Mouse (Mus musculus): ENCODE measurements around the gene Rac2. TPM values are rescaled to one million over a fixed set of nuclear protein-coding genes. Genes with fewer than 3 reads are reported as not detected.
A peak's percentile ranks its signal among the peaks of the same experiment; 100 is the strongest.

Gene Rac2
- polyA plus RNA-seq, 1 experiment from 2014 or later: 7.6 TPM

- no peak for ATAC-seq (ENCODE audit: low FRiP score, low TSS enrichment)
- 57% methylated on average over 11 of the region's 11 CpGs for WGBS
- Histone ChIP-seq H3K36me3 (ENCODE audit: control insufficient read depth, insufficient read depth, low read length) (no peaks in the 10 kb centered on the region), H3K9me3 (ENCODE audit: control insufficient read depth, low read length) (no peaks in the 10 kb centered on the region), H3K4me1 (ENCODE audit: control insufficient read depth, insufficient read depth, low read length) (peaks cover 14% of the 10 kb centered on the region; the same call in 1 of the 2 replicates), H3K27me3 (ENCODE audit: control insufficient read depth, insufficient read depth, low read length) (no peaks in the 10 kb centered on the region), H3K4me2 (replicated peaks; ENCODE audit: low read depth, low read length) (no peak overlapping the region), H3K9ac (ENCODE audit: low read depth, low read length) (no peak overlapping the region), H3K27ac (ENCODE audit: low read depth, low read length) (no peak overlapping the region), H3K4me3 (ENCODE audit: low read length) (no peak overlapping the region)
Measured at GRCm38 (mm10) chr15:78559141-78559979, 13.2 kb downstream of the Rac2 start.

- peaks cover 3% of the 10 kb centered on the region for H3K9me3 ChIP-seq (ENCODE audit: control insufficient read depth, low read length)
- 67% methylated on average over 10 of the region's 10 CpGs for WGBS
- H3K9ac ChIP-seq (ENCODE audit: low read depth, low read length): no peak overlapping the region
- no peak overlapping the region for H3K4me3 ChIP-seq (ENCODE audit: low read length)
- no peak overlapping the region for H3K4me2 ChIP-seq (replicated peaks; ENCODE audit: low read depth, low read length)
- no peaks in the 10 kb centered on the region for H3K27me3 ChIP-seq (ENCODE audit: control insufficient read depth, insufficient read depth, low read length)
- H3K4me1 ChIP-seq (ENCODE audit: control insufficient read depth, insufficient read depth, low read length): peaks cover 14% of the 10 kb centered on the region; the same call in 1 of the 2 replicates
- H3K27ac ChIP-seq (ENCODE audit: low read depth, low read length): no peak overlapping the region
- no peaks in the 10 kb centered on the region for H3K36me3 ChIP-seq (ENCODE audit: control insufficient read depth, insufficient read depth, low read length)
- ATAC-seq (ENCODE audit: low FRiP score, low TSS enrichment): no peak; the same call in 1 of the 2 replicates
Measured at GRCm38 (mm10) chr15:78557693-78558535, 14.7 kb downstream of the Rac2 start.

- Histone ChIP-seq H3K27ac (ENCODE audit: low read depth, low read length) (no peak overlapping the region), H3K9ac (ENCODE audit: low read depth, low read length) (no peak overlapping the region), H3K4me3 (ENCODE audit: low read length) (peak overlapping the region; percentile 6; the same call in 1 of the 2 replicates), H3K36me3 (ENCODE audit: control insufficient read depth, insufficient read depth, low read length) (no peaks in the 10 kb centered on the region), H3K4me2 (replicated peaks; ENCODE audit: low read depth, low read length) (peak overlapping the region; percentile 24; the same call in 1 of the 2 replicates), H3K4me1 (ENCODE audit: control insufficient read depth, insufficient read depth, low read length) (peaks cover 13% of the 10 kb centered on the region; the same call in 1 of the 2 replicates), H3K9me3 (ENCODE audit: control insufficient read depth, low read length) (peaks cover 9% of the 10 kb centered on the region), H3K27me3 (ENCODE audit: control insufficient read depth, insufficient read depth, low read length) (no peaks in the 10 kb centered on the region)
- no peak for ATAC-seq (ENCODE audit: low FRiP score, low TSS enrichment)
- 63% methylated on average over 25 of the region's 25 CpGs for WGBS
Measured at GRCm38 (mm10) chr15:78554545-78555313, 17.9 kb downstream of the Rac2 start.

- WGBS: 67% methylated on average over 4 of the region's 4 CpGs
- H3K27ac ChIP-seq (ENCODE audit: low read depth, low read length): no peak overlapping the region
Measured at GRCm38 (mm10) chr15:78549189-78549734, 23.3 kb downstream of the Rac2 start.

GRCm38 (mm10) chr15:78548711-78549110 is 23.9 kb downstream of the Rac2 start:
- Histone ChIP-seq H3K27me3 (ENCODE audit: control insufficient read depth, insufficient read depth, low read length) (0 out of 2 replicates have a peak, but pooled peaks cover 5% of the 10 kb centered on the region), H3K4me2 (replicated peaks; ENCODE audit: low read depth, low read length) (no peak overlapping the region), H3K36me3 (ENCODE audit: control insufficient read depth, insufficient read depth, low read length) (no peaks in the 10 kb centered on the region), H3K4me1 (ENCODE audit: control insufficient read depth, insufficient read depth, low read length) (no peaks in the 10 kb centered on the region; the same call in 1 of the 2 replicates), H3K4me3 (ENCODE audit: low read length) (no peak overlapping the region), H3K9me3 (ENCODE audit: control insufficient read depth, low read length) (peaks cover 9% of the 10 kb centered on the region), H3K27ac (ENCODE audit: low read depth, low read length) (no peak overlapping the region), H3K9ac (ENCODE audit: low read depth, low read length) (no peak overlapping the region)
- ATAC-seq (ENCODE audit: low FRiP score, low TSS enrichment): no peak
- 58% methylated on average over 8 of the region's 8 CpGs for WGBS

More at GRCm38 (mm10) chr15:78549189-78549734, 23.3 kb downstream of the Rac2 start:
- peak; percentile 41; the same call in 1 of the 2 replicates for ATAC-seq (ENCODE audit: low FRiP score, low TSS enrichment)
- Histone ChIP-seq H3K4me1 (ENCODE audit: control insufficient read depth, insufficient read depth, low read length) (no peaks in the 10 kb centered on the region; the same call in 1 of the 2 replicates), H3K9me3 (ENCODE audit: control insufficient read depth, low read length) (peaks cover 9% of the 10 kb centered on the region), H3K36me3 (ENCODE audit: control insufficient read depth, insufficient read depth, low read length) (no peaks in the 10 kb centered on the region), H3K9ac (ENCODE audit: low read depth, low read length) (no peak overlapping the region), H3K27me3 (ENCODE audit: control insufficient read depth, insufficient read depth, low read length) (0 out of 2 replicates have a peak, but pooled peaks cover 5% of the 10 kb centered on the region), H3K4me3 (ENCODE audit: low read length) (no peak overlapping the region), H3K4me2 (replicated peaks; ENCODE audit: low read depth, low read length) (no peak overlapping the region)

DNA sequence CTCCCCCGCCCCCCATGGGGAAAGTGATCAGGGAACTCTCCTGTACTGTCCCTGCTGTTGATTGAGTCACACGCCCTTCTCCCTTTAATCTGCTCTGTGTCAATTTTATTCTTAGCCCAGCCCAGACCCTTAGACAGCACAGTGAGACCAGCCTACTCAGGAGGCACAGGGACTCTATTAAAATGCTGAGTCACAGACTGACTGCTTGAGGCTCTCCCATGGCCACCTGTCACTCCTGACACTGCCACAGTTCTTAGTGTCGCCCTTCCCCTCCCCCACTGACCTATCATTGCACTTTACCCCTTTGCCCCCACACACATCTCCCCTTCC is 24.3 kb downstream of the Rac2 start:
- Histone ChIP-seq H3K27ac (ENCODE audit: low read depth, low read length) (no peak overlapping the region), H3K9me3 (ENCODE audit: control insufficient read depth, low read length) (peaks cover 9% of the 10 kb centered on the region), H3K4me1 (ENCODE audit: control insufficient read depth, insufficient read depth, low read length) (no peaks in the 10 kb centered on the region; the same call in 1 of the 2 replicates), H3K9ac (ENCODE audit: low read depth, low read length) (no peak overlapping the region), H3K36me3 (ENCODE audit: control insufficient read depth, insufficient read depth, low read length) (no peaks in the 10 kb centered on the region), H3K27me3 (ENCODE audit: control insufficient read depth, insufficient read depth, low read length) (0 out of 2 replicates have a peak, but pooled peaks cover 5% of the 10 kb centered on the region), H3K4me2 (replicated peaks; ENCODE audit: low read depth, low read length) (no peak overlapping the region), H3K4me3 (ENCODE audit: low read length) (no peak overlapping the region)
- WGBS: 17% methylated on average over 3 of the region's 3 CpGs
- no peak for ATAC-seq (ENCODE audit: low FRiP score, low TSS enrichment)

DNA sequence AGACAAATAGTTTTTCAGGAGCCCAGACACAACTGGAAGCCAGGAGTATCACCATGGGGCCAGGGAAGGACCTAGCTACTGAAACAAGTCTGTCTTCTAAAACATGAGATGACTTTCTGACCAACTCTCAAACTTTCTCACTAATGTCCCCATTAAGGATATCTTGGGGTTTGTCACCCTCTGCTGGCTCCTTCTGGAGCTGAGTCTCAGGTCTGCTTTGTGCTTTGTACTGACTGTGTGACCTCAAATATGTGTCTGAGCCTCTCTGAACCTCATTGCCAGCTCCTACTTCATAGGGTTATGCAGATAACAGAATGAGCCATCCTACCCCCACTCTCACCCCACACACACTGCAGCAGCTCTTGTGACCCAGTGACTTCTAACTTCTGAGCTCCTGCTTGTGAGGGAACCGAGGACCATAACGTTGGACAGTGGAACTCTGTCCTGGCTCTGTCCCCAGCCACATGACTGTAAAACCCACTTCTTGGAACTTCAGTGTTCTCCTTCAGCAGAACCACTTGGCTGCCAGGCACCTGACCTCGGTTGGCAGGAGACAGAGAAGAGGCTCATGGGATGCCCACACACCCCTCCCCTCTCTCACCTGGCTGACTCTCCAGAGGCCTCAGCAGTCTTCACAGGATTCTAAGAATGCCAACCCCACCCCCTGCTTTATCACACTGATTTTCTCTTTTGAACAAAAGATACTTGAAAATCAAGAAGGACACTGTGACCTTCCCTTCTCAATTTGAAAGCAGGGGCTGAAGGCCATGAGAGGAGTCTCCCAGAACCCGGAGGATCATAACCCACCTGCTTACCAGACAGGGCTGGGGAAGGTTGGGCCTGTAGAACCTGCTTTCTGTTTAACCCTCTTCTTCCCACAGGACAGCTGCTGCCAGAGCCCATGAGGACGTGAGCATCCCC is 24.9 kb downstream of the Rac2 start:
- H3K9ac ChIP-seq (ENCODE audit: low read depth, low read length): no peak overlapping the region
- no peak overlapping the region for H3K4me2 ChIP-seq (replicated peaks; ENCODE audit: low read depth, low read length)
- no peak overlapping the region for H3K27ac ChIP-seq (ENCODE audit: low read depth, low read length)
- no peak for ATAC-seq (ENCODE audit: low FRiP score, low TSS enrichment)
- H3K36me3 ChIP-seq (ENCODE audit: control insufficient read depth, insufficient read depth, low read length): no peaks in the 10 kb centered on the region
- H3K4me3 ChIP-seq (ENCODE audit: low read length): no peak overlapping the region
- WGBS: 52% methylated on average over 5 of the region's 5 CpGs
- H3K9me3 ChIP-seq (ENCODE audit: control insufficient read depth, low read length): 0 out of 2 replicates have a peak, but pooled peaks cover 4% of the 10 kb centered on the region
- H3K4me1 ChIP-seq (ENCODE audit: control insufficient read depth, insufficient read depth, low read length): no peaks in the 10 kb centered on the region; the same call in 1 of the 2 replicates
- H3K27me3 ChIP-seq (ENCODE audit: control insufficient read depth, insufficient read depth, low read length): 0 out of 2 replicates have a peak, but pooled peaks cover 5% of the 10 kb centered on the region
